Mouse (Mus musculus) R1 (cell line): ENCODE data around the gene Gm20538.

Source experiments
- DNase-seq: peaks from one replicate; pipeline ENCODE4 v3.0.0-alpha.2; 2018; ENCODE audit warnings: low read depth, low spot score

Gene Gm20538

GRCm38 (mm10) chr19:44552731-44553130 is at the start of gene Gm20538:
TSS of gene Gm20538 (minus strand) at chr19:44552831.
- DNase-seq: no peak

DNA sequence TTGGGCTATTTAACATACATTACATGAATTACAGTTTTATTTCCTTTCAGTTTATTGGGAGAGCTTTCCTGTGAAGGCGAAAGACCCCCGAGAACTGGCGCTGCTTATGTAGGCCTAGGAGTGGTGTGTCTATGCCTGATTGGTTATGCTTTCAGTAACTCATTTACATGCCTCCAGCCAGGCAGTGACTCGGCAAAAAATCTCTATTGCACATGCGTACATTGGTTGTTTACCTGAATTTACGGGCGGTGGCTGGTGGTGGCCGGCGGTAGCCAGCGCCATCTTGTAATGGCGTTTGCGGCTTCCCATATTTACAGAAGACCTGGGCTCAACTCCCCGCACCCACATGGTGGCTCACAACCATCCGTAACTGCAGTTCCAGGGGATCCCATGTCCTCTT is 41.5 kb upstream of the Gm20538 start:
- DNase-seq: peak; percentile 75

DNA sequence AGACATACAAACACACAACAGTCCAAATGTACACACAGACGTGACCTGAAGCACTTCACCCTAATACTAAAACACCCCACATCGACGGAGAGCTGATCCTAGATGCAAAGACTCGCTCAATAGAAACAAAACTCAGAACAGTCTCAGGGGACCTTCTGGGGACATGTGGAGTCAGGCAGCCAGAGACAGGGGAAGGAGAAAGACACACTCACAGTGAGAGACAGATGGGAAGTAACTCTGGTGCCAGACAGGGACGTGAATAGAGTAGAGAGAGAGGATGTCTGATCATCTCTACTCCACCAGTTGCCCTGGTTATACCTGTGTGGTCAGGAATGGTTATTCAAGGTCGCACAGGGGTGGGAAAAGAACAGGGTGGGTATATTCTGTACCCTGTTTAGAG is 39.0 kb upstream of the Gm20538 start:
- no peak for DNase-seq

GRCm38 (mm10) chr19:44590992-44591391 is 38.4 kb upstream of the Gm20538 start:
- DNase-seq: no peak

- DNase-seq: no peak
These were observed 37.1 kb upstream of the Gm20538 start for GRCm38 (mm10) chr19:44589591-44590223.

DNA sequence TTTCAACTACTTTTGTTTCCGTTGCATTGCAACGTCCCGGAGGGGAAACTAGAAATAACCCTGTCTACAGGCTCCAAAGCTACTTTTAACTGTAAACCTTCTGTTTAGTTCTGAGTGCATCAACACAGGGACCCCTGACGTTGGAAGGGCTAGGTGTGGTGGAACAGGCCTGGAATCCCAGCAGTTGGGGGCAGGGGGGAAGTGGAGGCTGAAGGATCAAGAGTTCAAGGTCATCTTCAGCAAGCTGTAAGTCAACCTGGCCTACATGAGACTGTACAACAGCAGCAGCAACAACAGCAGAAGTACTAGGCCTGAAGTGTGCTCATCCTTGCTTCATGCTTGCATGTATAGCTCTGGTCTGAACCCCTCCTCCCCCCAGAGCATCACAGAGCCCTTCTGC is 35.4 kb upstream of the Gm20538 start:
- DNase-seq: peak; percentile 66

DNA sequence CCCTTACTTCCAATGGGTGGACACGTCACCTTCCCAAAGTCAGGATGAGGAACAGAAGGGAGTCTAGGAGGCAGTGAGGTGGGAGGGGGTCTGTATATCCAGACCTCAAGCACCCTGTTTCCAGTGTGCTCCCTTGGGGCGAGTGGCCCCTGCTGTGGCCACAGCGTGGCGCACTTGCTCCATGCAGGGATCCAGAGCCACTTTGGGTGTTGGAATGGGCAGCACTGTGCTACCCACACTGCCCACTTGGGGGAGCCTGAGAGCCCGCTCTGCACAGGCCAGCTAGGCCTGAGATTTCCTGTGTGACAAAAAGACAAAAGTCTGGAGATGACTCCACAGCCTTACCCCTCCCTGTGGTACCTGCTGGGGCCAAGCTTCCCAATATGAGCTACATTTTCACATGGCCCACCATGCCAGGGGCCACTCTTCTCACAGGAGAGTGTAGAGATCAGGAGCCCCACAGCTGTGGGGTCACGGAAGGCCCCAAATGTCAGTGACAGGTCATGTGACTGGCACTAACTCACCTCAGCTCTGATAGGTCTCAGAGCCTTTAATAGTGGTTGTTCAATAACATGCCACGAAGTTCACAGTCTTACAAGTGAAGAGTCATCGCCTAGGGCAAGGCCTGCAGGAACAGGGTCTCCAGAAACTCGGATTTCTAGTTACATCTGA is 30.1 kb upstream of the Gm20538 start:
- peak; percentile 81 for DNase-seq

GRCm38 (mm10) chr19:44582103-44582502 is 29.5 kb upstream of the Gm20538 start:
- no peak for DNase-seq

DNA sequence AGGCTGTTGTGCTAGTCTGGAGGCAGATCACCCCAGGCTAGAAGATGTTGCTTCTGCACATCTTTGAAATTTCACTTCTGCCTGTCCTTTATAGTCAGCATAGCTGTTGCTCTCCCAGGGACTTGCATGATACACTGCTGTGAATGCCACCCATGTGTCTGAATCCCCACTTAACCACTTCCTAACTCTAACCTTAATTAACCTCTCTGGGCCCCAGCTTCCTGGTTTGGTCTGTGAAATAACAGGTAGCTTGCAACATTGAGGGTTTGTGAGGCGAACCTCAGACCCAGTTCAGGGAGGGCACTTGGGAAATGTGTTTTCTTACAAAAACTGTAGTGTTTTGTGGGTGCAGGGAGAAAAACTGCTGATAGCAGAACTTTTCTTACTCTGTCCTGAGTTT is 25.4 kb upstream of the Gm20538 start:
- no peak for DNase-seq

DNA sequence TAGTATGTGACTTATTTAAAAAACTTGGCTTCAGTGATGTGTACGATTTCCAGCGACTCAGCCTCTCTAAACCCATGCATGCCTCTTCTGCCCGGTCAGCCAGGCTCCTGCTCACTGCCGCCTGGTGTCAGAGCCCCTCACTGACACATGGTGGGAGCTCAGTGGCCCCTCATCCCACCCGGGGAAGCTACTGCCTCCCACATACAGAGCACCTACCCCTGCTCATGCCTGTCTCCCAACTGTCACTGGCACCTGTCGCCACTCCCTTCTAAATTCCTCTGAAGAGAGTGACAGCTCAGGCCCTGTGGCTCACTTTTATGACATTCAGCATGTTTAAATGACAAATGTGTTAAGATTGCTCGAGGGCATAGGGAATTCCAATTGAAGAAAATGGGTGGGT is 23.6 kb upstream of the Gm20538 start:
- DNase-seq: no peak

DNA sequence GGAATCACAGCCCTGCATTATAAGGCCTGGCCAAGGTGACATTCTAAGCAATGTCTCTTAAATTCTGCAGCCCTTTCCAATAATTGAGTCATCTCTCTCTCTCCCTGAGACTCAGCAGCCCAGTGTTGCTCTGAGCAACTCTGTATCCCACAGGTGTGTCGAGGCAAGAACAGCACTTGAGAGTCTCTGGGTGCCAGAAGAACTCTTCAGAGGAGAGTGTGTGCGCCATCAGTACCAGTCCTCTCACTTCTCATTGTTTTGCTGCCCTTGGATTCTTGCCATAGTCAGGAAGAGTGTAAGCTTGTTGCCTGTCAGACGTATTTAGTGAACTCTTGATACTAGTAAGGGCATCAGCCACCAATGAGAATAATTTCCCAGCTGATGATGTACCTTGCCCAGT is 15.1 kb upstream of the Gm20538 start:
- no peak for DNase-seq

- no peak for DNase-seq
These were observed 11.4 kb upstream of the Gm20538 start for GRCm38 (mm10) chr19:44564006-44564405.

DNA sequence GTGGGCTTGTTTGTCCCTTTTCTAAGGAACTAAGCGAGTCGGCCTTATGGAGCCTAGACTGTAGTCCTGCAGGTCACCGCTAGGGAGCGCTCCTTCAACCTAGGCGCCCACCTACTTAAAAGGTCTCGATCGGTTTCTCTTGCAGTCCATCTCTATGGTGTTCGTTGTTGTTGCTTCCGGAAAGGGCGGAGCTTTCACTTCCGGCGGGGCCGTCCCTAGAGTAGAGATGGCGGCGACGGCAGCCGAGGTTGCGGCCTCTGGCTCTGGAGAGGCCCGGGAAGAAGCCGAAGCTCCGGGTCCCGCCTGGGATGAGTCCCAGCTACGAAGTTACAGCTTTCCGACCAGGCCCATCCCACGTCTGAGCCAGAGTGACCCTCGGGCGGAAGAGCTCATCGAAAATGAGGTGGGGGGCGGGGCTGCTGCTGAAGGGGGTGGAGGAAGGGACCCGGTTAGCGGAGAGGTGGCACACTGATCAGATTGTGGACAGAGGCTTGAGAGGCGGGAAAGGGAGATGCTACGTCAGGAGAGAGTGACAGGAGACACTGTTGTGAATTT is 10.1 kb upstream of the Gm20538 start, which contains the start of gene Hif1an:
Hif1an (plus strand) TSS at position 199 of the 555 bp plus-strand sequence.
- peak; percentile 99 for DNase-seq

- peak; percentile 96 for DNase-seq
These were observed 2.4 kb upstream of the Gm20538 start, which contains the start of gene Ndufb8 for GRCm38 (mm10) chr19:44554861-44555590. TSS of gene Ndufb8 (minus strand) at chr19:44555440.

- no peak for DNase-seq
These were observed 1.8 kb upstream of the Gm20538 start for GRCm38 (mm10) chr19:44554490-44554860.

GRCm38 (mm10) chr19:44553286-44553685 is 655 bp upstream of the Gm20538 start:
- DNase-seq: no peak

DNA sequence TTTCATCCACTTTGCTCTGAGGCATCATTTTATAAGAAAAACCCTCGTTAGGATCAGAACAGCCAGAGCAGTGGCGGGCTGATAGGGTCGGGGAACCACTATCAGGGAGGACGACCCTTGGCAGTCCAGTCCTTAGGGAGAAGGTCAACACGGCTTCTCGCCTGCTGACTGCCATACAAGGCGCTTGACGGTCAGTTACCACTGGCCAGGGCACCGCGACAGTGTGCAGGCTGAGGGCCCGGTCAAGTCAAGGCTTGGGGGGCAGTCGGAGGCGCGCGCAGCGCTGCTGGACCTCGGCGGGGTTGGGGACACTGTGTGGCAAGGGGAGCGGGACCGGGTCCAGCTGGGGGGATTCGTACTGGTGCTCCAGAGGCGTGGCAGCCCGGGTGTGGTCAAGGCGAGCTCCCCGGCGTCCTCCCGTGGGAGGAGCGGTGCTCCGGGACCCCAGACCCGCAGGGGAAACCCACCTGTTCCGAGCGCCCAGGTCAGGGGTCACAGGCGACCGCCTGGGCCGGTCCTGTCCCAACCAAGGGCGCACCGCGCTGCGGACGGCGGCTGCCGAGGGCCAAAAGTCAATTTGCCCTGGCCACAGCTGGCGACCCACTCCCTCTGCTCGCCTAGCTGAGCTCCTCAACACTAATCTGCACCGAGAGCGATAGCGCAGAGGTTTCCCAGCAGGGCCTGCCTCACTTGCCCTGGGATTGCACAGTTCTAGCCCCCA is 7.2 kb downstream of the Gm20538 start, which contains the start of gene Sec31b:
Sec31b (minus strand) TSS at position 544 of the 721 bp plus-strand sequence.
- peak; percentile 41 for DNase-seq

- peak; percentile 80 for DNase-seq
These were observed 7.9 kb downstream of the Gm20538 start for GRCm38 (mm10) chr19:44544775-44545174.

DNA sequence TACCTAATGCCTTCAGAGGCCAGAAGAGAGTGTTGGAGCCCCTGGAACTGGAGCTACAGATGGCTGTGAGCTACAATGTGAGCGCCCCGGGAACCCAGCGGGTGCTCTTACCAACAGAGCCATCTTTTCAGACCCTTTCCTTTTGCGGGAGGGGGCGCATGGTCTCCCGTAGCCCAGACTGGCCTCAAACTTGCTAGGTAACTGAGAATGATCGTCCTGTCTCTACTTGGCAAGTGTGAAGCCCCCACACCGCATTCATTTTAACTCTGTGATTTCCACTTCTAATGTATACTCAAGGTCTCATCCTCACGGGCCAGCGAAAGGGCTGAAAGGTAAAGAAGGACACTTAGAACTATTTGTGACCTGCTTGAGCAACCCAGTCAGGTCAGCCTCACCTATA is 8.3 kb downstream of the Gm20538 start:
- DNase-seq: no peak

DNA sequence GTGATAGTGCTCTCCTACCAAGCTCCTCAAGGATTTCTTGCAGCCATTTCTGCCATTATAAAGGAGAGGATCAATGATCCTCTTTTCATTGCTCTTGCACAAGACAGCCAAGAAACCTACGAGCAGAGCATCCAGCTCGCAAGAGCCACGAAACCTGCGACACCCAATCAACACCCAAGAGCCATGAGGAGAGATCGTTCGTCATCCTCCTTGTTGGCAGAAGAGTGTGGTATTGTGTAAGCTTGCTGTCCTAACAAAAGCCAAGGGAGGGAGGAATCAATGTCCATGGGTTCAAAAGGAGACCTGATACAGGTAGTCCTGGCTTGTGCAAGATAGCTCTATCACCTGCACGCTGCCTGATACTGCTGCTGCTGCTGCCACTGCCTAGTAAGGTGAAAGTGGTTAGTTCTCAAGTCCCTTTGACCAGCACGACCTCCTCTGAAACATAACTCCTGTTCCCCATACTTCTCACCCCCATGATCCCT is 9.9 kb downstream of the Gm20538 start:
- no peak for DNase-seq

DNA sequence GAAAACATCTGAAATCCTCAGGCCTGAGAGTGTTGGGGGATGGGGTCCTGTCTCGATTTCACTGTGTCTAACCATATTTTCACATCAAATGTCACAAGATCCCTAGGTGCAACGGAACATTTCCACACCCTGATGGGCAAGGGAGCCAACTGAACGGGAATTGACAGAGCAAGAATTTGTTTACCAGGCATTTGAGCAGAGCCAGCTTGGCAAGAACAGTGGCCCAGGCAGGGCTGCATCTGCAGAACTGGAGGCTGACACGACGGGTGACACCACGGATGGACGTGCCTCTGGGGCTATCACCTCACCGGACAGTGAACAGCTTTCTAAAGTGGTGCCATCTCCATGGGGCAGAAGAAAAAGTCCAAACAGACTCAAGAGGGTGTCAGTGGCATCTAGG is 15.2 kb downstream of the Gm20538 start:
- DNase-seq: no peak
